ENCODE assay signal across 19 mouse cellular contexts in the genomic region with DNA sequence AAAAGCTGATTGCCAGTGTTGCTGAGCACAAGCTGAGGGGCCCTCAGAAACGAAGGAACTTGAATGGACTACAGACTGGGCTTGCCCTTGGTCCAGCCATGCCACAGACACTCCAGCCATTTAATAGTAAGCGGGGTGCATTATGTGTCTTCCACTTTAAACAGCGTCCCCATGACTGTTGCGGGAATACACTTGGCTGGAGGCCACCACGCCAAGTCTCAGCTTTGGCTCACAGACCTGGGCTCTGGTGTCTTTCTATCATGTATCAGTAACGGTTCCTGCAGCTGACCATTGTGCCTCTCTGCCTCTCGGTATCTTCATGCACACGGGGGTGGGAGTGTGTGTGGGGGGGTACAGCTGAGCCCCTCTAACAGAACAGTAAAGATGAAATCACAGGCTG.
"Had no signal": no experiment of that assay in that cellular context is flagged by ENCODE, and none has a peak within 500 bp of the region (broad histone marks: within the 10 kb centered on the region; RNA-seq: fewer than 3 reads in every experiment).

No protein-coding gene starts in this region.

- H3K36me3 ChIP-seq: kidney, embryonic 15.5 days; liver, embryonic 13.5 days; midbrain, embryonic 10.5 days; neural tube, embryonic 13.5 days; stomach, embryonic 15.5 days had no signal

- H3K4me1 ChIP-seq: liver, embryonic 13.5 days; megakaryocyte, embryonic 14.5 days; stomach, embryonic 15.5 days had no signal

- DNase-seq: kidney, adult 11 months; kidney, adult 8-10 months; kidney, postnatal 10 days; kidney, postnatal 36 days; layer of hippocampus, postnatal 36 days; liver, embryonic 13.5 days; lung, adult 2 months; midbrain, embryonic 14.5 days; retina, postnatal 1 day; right cerebral cortex, postnatal 25 days; spleen, adult 18-20 months; thymus, postnatal 25 days had no signal

- ATAC-seq: lung, postnatal 0 days had no signal

- H3K27me3 ChIP-seq: liver, embryonic 13.5 days; megakaryocyte, embryonic 14.5 days; neural tube, embryonic 13.5 days; stomach, embryonic 15.5 days had no signal

- H3K9me3 ChIP-seq: kidney, embryonic 15.5 days; liver, embryonic 13.5 days; megakaryocyte, embryonic 14.5 days; midbrain, embryonic 10.5 days; neural tube, embryonic 13.5 days; stomach, embryonic 15.5 days had no signal

- H3K4me2 ChIP-seq: kidney, embryonic 15.5 days; liver, embryonic 13.5 days; neural tube, embryonic 13.5 days; stomach, embryonic 15.5 days had no signal

- H3K9ac ChIP-seq: kidney, embryonic 15.5 days; liver, embryonic 13.5 days; neural tube, embryonic 13.5 days; stomach, embryonic 15.5 days had no signal

- H3K27ac ChIP-seq: kidney, embryonic 15.5 days; liver, embryonic 13.5 days; midbrain, embryonic 10.5 days; neural tube, embryonic 13.5 days; stomach, embryonic 15.5 days had no signal

- H3K4me3 ChIP-seq: kidney, embryonic 15.5 days; liver, embryonic 13.5 days; megakaryocyte, embryonic 14.5 days; midbrain, embryonic 10.5 days; myocyte; neural tube, embryonic 13.5 days; stomach, embryonic 15.5 days had no signal
